Comparison of ENCODE assay signal across 1 mouse cellular context in genomic region chr9:107521190-107521589, GRCm38 (mm10).
TF ChIP-seq lines count a peak whose summit lies in the region.

No protein-coding gene starts in this region.

TF ChIP-seq in MEL, 35 proteins besides CTCF, POLR2A, EP300 and RAD21 (continued from another document):
- TF ChIP-seq SMC3 (IDR thresholded peaks at IDR 0.05; ENCODE audit: low read depth, low read length) (no peak), TAL1 (IDR thresholded peaks at IDR 0.05; ENCODE audit: low read length) (no peak), TCF12 (IDR thresholded peaks at IDR 0.05; ENCODE audit: low read depth, low read length) (no peak), KAT2A (conservative IDR thresholded peaks at IDR 0.05; ENCODE audit: low read depth, low read length) (no peak), POLR2AphosphoS5 (IDR thresholded peaks at IDR 0.05; ENCODE audit: borderline replicate concordance, low read depth, low read length) (no peak), MEF2A (IDR thresholded peaks at IDR 0.05; ENCODE audit: extremely low read depth, insufficient replicate concordance, low read depth, low read length, poor library complexity, severe bottlenecking) (no peak), NRF1 (IDR thresholded peaks at IDR 0.05; ENCODE audit: insufficient read depth, low read depth, low read length, poor library complexity, severe bottlenecking) (no peak), ZNF384 (IDR thresholded peaks at IDR 0.05; ENCODE audit: low read depth, low read length) (no peak), POLR2AphosphoS2 (IDR thresholded peaks at IDR 0.05; ENCODE audit: low read length) (no peak), MAFK (IDR thresholded peaks at IDR 0.05; ENCODE audit: borderline replicate concordance, low read depth, low read length) (no peak)
